Mouse (Mus musculus) forelimb bud, embryonic 11.5 days (tissue): ENCODE measurements at regions not wholly inside any gene's neighbourhood (a gene's known extent, or its start where the extent isn't known, plus 50 kb on each side); places are given as distances from the start of the nearest gene placed in this dataset.

ENCODE experiments used
- DNase-seq: peaks from one replicate; pipeline ENCODE4 v3.0.0-alpha.2; 2012; ENCODE audit warnings: low read depth, low spot score

- DNase-seq, result no peak
Measured at GRCm38 (mm10) chr12:70753458-70753857, 71.9 kb upstream of the Frmd6 start.

GRCm38 (mm10) chr12:70758080-70758479 lies 67.2 kb upstream of the Frmd6 start:
- DNase-seq, result no peak

- no peak for DNase-seq
Measured at GRCm38 (mm10) chr12:70763542-70763941, 61.8 kb upstream of the Frmd6 start.

- no peak for DNase-seq
Measured at GRCm38 (mm10) chr12:70766319-70766718, 59.0 kb upstream of the Frmd6 start.

- DNase-seq, result no peak
Measured at GRCm38 (mm10) chr12:70767959-70768358, 57.4 kb upstream of the Frmd6 start.

GRCm38 (mm10) chr12:70768745-70769144 lies 56.6 kb upstream of the Frmd6 start:
- DNase-seq, result no peak

- no peak for DNase-seq
Measured at GRCm38 (mm10) chr12:70769538-70770176, 55.7 kb upstream of the Frmd6 start.

- DNase-seq, result no peak
Measured at GRCm38 (mm10) chr12:70774006-70774405, 51.3 kb upstream of the Frmd6 start.

- DNase-seq, result no peak
Measured at GRCm38 (mm10) chr12:70774816-70775591, 50.3 kb upstream of the Frmd6 start.
